Mouse (Mus musculus) neural tube, embryonic 11.5 days (tissue): ENCODE measurements around the gene Ufsp1. TPM values are rescaled to one million over a fixed set of nuclear protein-coding genes. Genes with fewer than 3 reads are reported as not detected.

Experiments
- ATAC-seq: fragments of 200-750 bp; cut with Nextera tagmentation; 2 replicates; pipeline ENCODE4 v1.8.0; 2017; ENCODE audit warnings: moderate number of reproducible peaks, mild to moderate bottlenecking, moderate TSS enrichment, moderate library complexity; ENCODE audit not compliant: insufficient read depth, low FRiP score, low TSS enrichment
- DNase-seq: peaks from one replicate; pipeline ENCODE4 v3.0.0-alpha.2; 2015; ENCODE audit warnings: low spot score
- H3K27ac ChIP-seq: fragments of 300-500 bp; sonication (generic); 2 replicates; pipeline ENCODE4 v1.5.1; 2014; ENCODE audit warnings: low read depth, mild to moderate bottlenecking, low read length
- H3K27me3 ChIP-seq: fragments of 300-500 bp; sonication (generic); 2 replicates; pipeline ENCODE4 v1.6.1; 2014; ENCODE audit warnings: mild to moderate bottlenecking, low read length, mixed read lengths; ENCODE audit not compliant: control insufficient read depth, insufficient read depth
- H3K36me3 ChIP-seq: fragments of 300-500 bp; sonication (generic); 2 replicates; pipeline ENCODE4 v1.6.1; 2014; ENCODE audit warnings: mild to moderate bottlenecking, low read length, moderate library complexity, mixed read lengths; ENCODE audit not compliant: control insufficient read depth, insufficient read depth
- H3K4me1 ChIP-seq: fragments of 300-500 bp; sonication (generic); 2 replicates; pipeline ENCODE4 v1.6.1; 2014; ENCODE audit warnings: low read length, mixed read lengths; ENCODE audit not compliant: control insufficient read depth, insufficient read depth
- H3K4me2 ChIP-seq: fragments of 300-500 bp; sonication (generic); 2 replicates; pipeline ENCODE4 v1.6.1; 2014; ENCODE audit warnings: low read depth, mild to moderate bottlenecking, moderate library complexity
- H3K4me3 ChIP-seq: fragments of 300-500 bp; sonication (generic); 2 replicates; pipeline ENCODE4 v1.5.1; 2014; ENCODE audit warnings: low read depth, low read length
- H3K9ac ChIP-seq: fragments of 300-500 bp; sonication (generic); 2 replicates; pipeline ENCODE4 v1.6.1; 2014; ENCODE audit warnings: mild to moderate bottlenecking, low read length
- H3K9me3 ChIP-seq: fragments of 300-500 bp; sonication (generic); 2 replicates; pipeline ENCODE4 v1.6.1; 2016; ENCODE audit warnings: low read length; ENCODE audit not compliant: control insufficient read depth
- WGBS: fragments of 180-500 bp; shearing (Covaris S2); extraction: QIAGEN DNeasy Blood & Tissue Kit; methylation state at CpG from one replicate; pipeline ENCODE4 v1.1.7; 2014; 5-methylcytosine and 5-hydroxymethylcytosine counted together
- polyA plus RNA-seq: library from polyadenylated mRNA; unstranded; fragments of >200 nt; fragmentation: Nextera tagmentation; extraction: Ambion mirVana; gene quantifications from 2 replicates; pipeline ENCODE4 v1.2.1, GENCODE M21; 2014

The Ufsp1 gene
- polyA plus RNA-seq, 1 experiment from 2014 or later = 9.3 TPM

- WGBS = 59% methylated on average over 6 of the region's 6 CpGs
- H3K27ac ChIP-seq = no peak overlapping the region
- no peak overlapping the region for H3K4me2 ChIP-seq
- no peak overlapping the region for H3K9ac ChIP-seq
- H3K4me1 ChIP-seq = peaks cover 6% of the 10 kb centered on the region; the same call in 1 of the 2 replicates
- H3K9me3 ChIP-seq = no peaks in the 10 kb centered on the region
- no peaks in the 10 kb centered on the region for H3K27me3 ChIP-seq
- H3K4me3 ChIP-seq = no peak overlapping the region
- H3K36me3 ChIP-seq = no peaks in the 10 kb centered on the region
- no peak for DNase-seq
- no peak for ATAC-seq
Measured at GRCm38 (mm10) chr5:137335066-137335465, 40.6 kb downstream of the Ufsp1 start.

GRCm38 (mm10) chr5:137337190-137337589 lies 42.8 kb downstream of the Ufsp1 start:
- H3K9ac ChIP-seq = no peak overlapping the region
- no peaks in the 10 kb centered on the region for H3K9me3 ChIP-seq
- ATAC-seq (no peak), DNase-seq (no peak)
- no peaks in the 10 kb centered on the region for H3K36me3 ChIP-seq
- H3K4me3 ChIP-seq = no peak overlapping the region
- H3K27ac ChIP-seq = no peak overlapping the region
- peaks cover 6% of the 10 kb centered on the region; the same call in 1 of the 2 replicates for H3K4me1 ChIP-seq
- H3K4me2 ChIP-seq = no peak overlapping the region
- 56% methylated on average over 8 of the region's 8 CpGs for WGBS
- H3K27me3 ChIP-seq = no peaks in the 10 kb centered on the region

GRCm38 (mm10) chr5:137338256-137338655 lies 43.8 kb downstream of the Ufsp1 start:
- H3K9ac ChIP-seq = peak overlapping the region; percentile 66
- peak overlapping the region; percentile 84 for H3K4me2 ChIP-seq
- ATAC-seq = peak; percentile 75
- no peaks in the 10 kb centered on the region for H3K27me3 ChIP-seq
- peak overlapping the region; percentile 76 for H3K27ac ChIP-seq
- peaks cover 6% of the 10 kb centered on the region; the same call in 1 of the 2 replicates for H3K4me1 ChIP-seq
- DNase-seq = peak; percentile 92
- WGBS = under 1% methylated on average over 19 of the region's 19 CpGs
- H3K36me3 ChIP-seq = no peaks in the 10 kb centered on the region
- peak overlapping the region; percentile 32 for H3K4me3 ChIP-seq
- no peaks in the 10 kb centered on the region for H3K9me3 ChIP-seq

GRCm38 (mm10) chr5:137338663-137339289 lies 44.3 kb downstream of the Ufsp1 start:
- peak overlapping the region; percentile 84 for H3K4me2 ChIP-seq
- WGBS = 3% methylated on average over 11 of the region's 11 CpGs
- no peaks in the 10 kb centered on the region for H3K36me3 ChIP-seq
- peak overlapping the region; percentile 66 for H3K9ac ChIP-seq
- H3K4me3 ChIP-seq = peak overlapping the region; percentile 32
- H3K9me3 ChIP-seq = no peaks in the 10 kb centered on the region
- peaks cover 6% of the 10 kb centered on the region; the same call in 1 of the 2 replicates for H3K4me1 ChIP-seq
- H3K27me3 ChIP-seq = no peaks in the 10 kb centered on the region
- peak overlapping the region; percentile 76 for H3K27ac ChIP-seq
- DNase-seq = no peak
- peak; percentile 24; the same call in 1 of the 2 replicates for ATAC-seq

- 7% methylated on average over 22 of the region's 22 CpGs for WGBS
- peak; percentile 33 for DNase-seq
- H3K36me3 ChIP-seq = no peaks in the 10 kb centered on the region
- no peaks in the 10 kb centered on the region for H3K9me3 ChIP-seq
- H3K9ac ChIP-seq = peak overlapping the region; percentile 66
- no peak overlapping the region; the same call in 1 of the 2 replicates for H3K27ac ChIP-seq
- ATAC-seq = peak; percentile 43; the same call in 1 of the 2 replicates
- H3K4me2 ChIP-seq = peak overlapping the region; percentile 84
- peaks cover 6% of the 10 kb centered on the region; the same call in 1 of the 2 replicates for H3K4me1 ChIP-seq
- H3K27me3 ChIP-seq = no peaks in the 10 kb centered on the region
- H3K4me3 ChIP-seq = peak overlapping the region; percentile 32
Measured at GRCm38 (mm10) chr5:137339290-137339979, 45.0 kb downstream of the Ufsp1 start.

- 81% methylated on average over 6 of the region's 6 CpGs for WGBS
- H3K27me3 ChIP-seq = no peaks in the 10 kb centered on the region
- H3K4me2 ChIP-seq = peak overlapping the region; percentile 84; the same call in 1 of the 2 replicates
- no peak overlapping the region for H3K9ac ChIP-seq
- ATAC-seq (no peak), DNase-seq (no peak)
- H3K27ac ChIP-seq = no peak overlapping the region
- H3K4me3 ChIP-seq = no peak overlapping the region
- peaks cover 6% of the 10 kb centered on the region; the same call in 1 of the 2 replicates for H3K4me1 ChIP-seq
- H3K9me3 ChIP-seq = no peaks in the 10 kb centered on the region
- H3K36me3 ChIP-seq = no peaks in the 10 kb centered on the region
Measured at GRCm38 (mm10) chr5:137340222-137340621, 45.8 kb downstream of the Ufsp1 start.

GRCm38 (mm10) chr5:137342407-137343012 lies 48.1 kb downstream of the Ufsp1 start:
- no peak overlapping the region for H3K4me3 ChIP-seq
- H3K27me3 ChIP-seq = no peaks in the 10 kb centered on the region
- H3K4me1 ChIP-seq = peaks cover 6% of the 10 kb centered on the region; the same call in 1 of the 2 replicates
- no peak overlapping the region for H3K9ac ChIP-seq
- H3K9me3 ChIP-seq = no peaks in the 10 kb centered on the region
- DNase-seq (no peak), ATAC-seq (no peak)
- no peak overlapping the region for H3K4me2 ChIP-seq
- H3K36me3 ChIP-seq = no peaks in the 10 kb centered on the region
- H3K27ac ChIP-seq = no peak overlapping the region
- 85% methylated on average over 7 of the region's 7 CpGs for WGBS

GRCm38 (mm10) chr5:137343412-137343811 lies 49.0 kb downstream of the Ufsp1 start:
- Histone ChIP-seq H3K36me3 (no peaks in the 10 kb centered on the region), H3K27me3 (no peaks in the 10 kb centered on the region), H3K4me3 (no peak overlapping the region), H3K9ac (no peak overlapping the region), H3K4me1 (peaks cover 10% of the 10 kb centered on the region), H3K27ac (no peak overlapping the region), H3K4me2 (no peak overlapping the region), H3K9me3 (no peaks in the 10 kb centered on the region)
- 96% methylated on average over 5 of the region's 5 CpGs for WGBS
- DNase-seq (no peak), ATAC-seq (no peak)
